Mouse (Mus musculus) neural tube, postnatal 0 days (tissue): ENCODE results near the gene Mok. TPM values are rescaled to one million over a fixed set of nuclear protein-coding genes. Genes with fewer than 3 reads are reported as not detected.

ENCODE experiments used
- polyA plus RNA-seq: library from polyadenylated mRNA; unstranded; fragments of >200 nt; fragmentation: Nextera tagmentation; extraction: Ambion mirVana; gene quantifications from 2 replicates; pipeline ENCODE4 v1.2.1, GENCODE M21; 2015

The Mok gene
- polyA plus RNA-seq: 10.1 and 13.8 TPM in 2 replicates

GRCm38 (mm10) chr12:110840348-110841198 lies at the start of gene Mok:
Gene Mok, minus strand, starts transcription at chr12:110840939.

GRCm38 (mm10) chr12:110889036-110890020 lies 48.6 kb upstream of the Mok start, which contains the start of the genes Cinp and Tecpr2:
Gene Cinp, minus strand, starts transcription at chr12:110889145.
Gene Tecpr2, plus strand, starts transcription at chr12:110889264.

GRCm38 (mm10) chr12:110850010-110850928 lies 9.5 kb upstream of the Mok start, which contains the start of gene Zfp839:
Gene Zfp839, plus strand, starts transcription at chr12:110850253.

Other genes starting within 250 kb of the Mok start
- 54.0 and 74.3 TPM in 2 replicates for gene Dync1h1, start 239.5 kb downstream of the Mok start, polyA plus RNA-seq
- 0.17 and 0.50 TPM in 2 replicates for gene 1700001K19Rik, start 158.3 kb downstream of the Mok start, polyA plus RNA-seq
- gene Hsp90aa1, start 138.2 kb downstream of the Mok start, polyA plus RNA-seq: 1,375 and 1,405 TPM in 2 replicates
- 16.6 and 19.2 TPM in 2 replicates for gene Wdr20, start 103.0 kb downstream of the Mok start, polyA plus RNA-seq
- 3.4 and 3.6 TPM in 2 replicates for gene Zfp839, start 9.3 kb upstream of the Mok start, polyA plus RNA-seq
- gene Cinp, start 48.2 kb upstream of the Mok start, polyA plus RNA-seq: 84.7 and 96.9 TPM in 2 replicates
- 4.0 and 5.2 TPM in 2 replicates for gene Tecpr2, start 48.3 kb upstream of the Mok start, polyA plus RNA-seq
- gene Ankrd9, start 138.1 kb upstream of the Mok start, polyA plus RNA-seq: 18.2 and 20.3 TPM in 2 replicates
- gene Rcor1, start 198.4 kb upstream of the Mok start, polyA plus RNA-seq: 4.0 and 5.6 TPM in 2 replicates